Comparison of ENCODE assay signal across 8 mouse cellular contexts in genomic region chr10:58323028-58323991, GRCm38 (mm10). TPM values are rescaled to one million over a fixed set of nuclear protein-coding genes. Genes with fewer than 3 reads are reported as not detected.
DNase-seq lines count a peak whose midpoint lies in the region; ATAC-seq and TF ChIP-seq lines count a peak whose summit lies in the region.

Gene Lims1, plus strand, starts transcription at chr10:58323466.

- H3K4me1 ChIP-seq in embryonic facial prominence, embryonic 13.5 days = peaks cover 24% of the 10 kb centered on the region
- peaks cover 7% of the 10 kb centered on the region for H3K4me1 ChIP-seq in kidney, adult 2 months (ENCODE audit: control insufficient read depth, insufficient read depth, low read length)
- peaks cover 19% of the 10 kb centered on the region for H3K4me1 ChIP-seq in limb, embryonic 12.5 days (replicated peaks)
- peaks cover 27% of the 10 kb centered on the region for H3K4me1 ChIP-seq in midbrain, embryonic 15.5 days
- H3K4me1 ChIP-seq in spleen, adult 2 months (ENCODE audit: control insufficient read depth, insufficient read depth, insufficient read length) = peaks cover 3% of the 10 kb centered on the region; the same call in 1 of the 2 replicates

- peak within 1 kb of the TSS; percentile 62 for H3K4me2 ChIP-seq in embryonic facial prominence, embryonic 13.5 days
- peak within 1 kb of the TSS; percentile 60 for H3K4me2 ChIP-seq in limb, embryonic 12.5 days
- H3K4me2 ChIP-seq in midbrain, embryonic 15.5 days = peak within 1 kb of the TSS; percentile 55

- no peaks in the 10 kb centered on the region for H3K36me3 ChIP-seq in embryonic facial prominence, embryonic 13.5 days
- H3K36me3 ChIP-seq in kidney, adult 2 months (ENCODE audit: control insufficient read depth, insufficient read depth, low read length) = no peaks in the 10 kb centered on the region
- H3K36me3 ChIP-seq in limb, embryonic 12.5 days = no peaks in the 10 kb centered on the region
- no peaks in the 10 kb centered on the region for H3K36me3 ChIP-seq in midbrain, embryonic 15.5 days (replicated peaks)
- H3K36me3 ChIP-seq in spleen, adult 2 months (ENCODE audit: control insufficient read depth, insufficient read depth, low read length) = no peaks in the 10 kb centered on the region

- H3K27ac ChIP-seq in embryonic facial prominence, embryonic 13.5 days = peak within 1 kb of the TSS; percentile 89
- peak within 1 kb of the TSS; percentile 85 for H3K27ac ChIP-seq in kidney, adult 2 months (ENCODE audit: insufficient read depth, low read depth, low read length)
- peak within 1 kb of the TSS; percentile 81 for H3K27ac ChIP-seq in limb, embryonic 12.5 days
- peak within 1 kb of the TSS; percentile 79 for H3K27ac ChIP-seq in midbrain, embryonic 15.5 days
- H3K27ac ChIP-seq in spleen, adult 2 months (ENCODE audit: insufficient read depth, low read length) = peak within 1 kb of the TSS; percentile 75

- ATAC-seq in embryonic facial prominence, embryonic 13.5 days (ENCODE audit: insufficient number of reproducible peaks, insufficient read depth, low FRiP score, low TSS enrichment, low read depth) = peak; percentile 99
- peak; percentile 99 for ATAC-seq in limb, embryonic 12.5 days (ENCODE audit: insufficient number of reproducible peaks, insufficient read depth, low FRiP score, low TSS enrichment, low read depth)
- ATAC-seq in midbrain, embryonic 15.5 days (replicated peaks) = peak; percentile 99

- H3K4me3 ChIP-seq in embryonic facial prominence, embryonic 13.5 days = peak within 1 kb of the TSS; percentile 94
- peak within 1 kb of the TSS; percentile 98 for H3K4me3 ChIP-seq in kidney, adult 2 months (ENCODE audit: insufficient read depth, low read depth, low read length)
- H3K4me3 ChIP-seq in limb, embryonic 12.5 days (replicated peaks) = peak within 1 kb of the TSS; percentile 80
- H3K4me3 ChIP-seq in midbrain, embryonic 15.5 days = peak within 1 kb of the TSS; percentile 67
- peak within 1 kb of the TSS; percentile 98 for H3K4me3 ChIP-seq in spleen, adult 2 months (ENCODE audit: extremely low read depth, insufficient read depth, insufficient read length)

- H3K9me3 ChIP-seq in embryonic facial prominence, embryonic 13.5 days = no peaks in the 10 kb centered on the region
- no peaks in the 10 kb centered on the region for H3K9me3 ChIP-seq in limb, embryonic 12.5 days
- no peaks in the 10 kb centered on the region for H3K9me3 ChIP-seq in midbrain, embryonic 15.5 days

- DNase-seq in 3134 (ENCODE audit: extremely low read depth, insufficient read length, low spot score) = peak; percentile 99
- peak; percentile 99 for DNase-seq in adrenal gland, postnatal 36 days
- DNase-seq in heart, adult 18-20 months = peak; percentile 99
- DNase-seq in kidney, adult 2 months = peak; percentile 99
- peak; percentile 94 to 98 for DNase-seq in spleen, adult 2 months (ENCODE audit: low read depth in 1 of 2, low spot score in 2 of 2)

- under 1% methylated on average over 85 of the region's 86 CpGs for WGBS in embryonic facial prominence, embryonic 13.5 days
- WGBS in kidney, adult 2 months = under 1% methylated on average over 85 of the region's 86 CpGs
- WGBS in limb, embryonic 12.5 days = under 1% methylated on average over 80 of the region's 86 CpGs
- WGBS in midbrain, embryonic 15.5 days = under 1% methylated on average over 77 of the region's 86 CpGs
- under 1% methylated on average over 72 of the region's 86 CpGs for WGBS in spleen, adult 2 months

- peak within 1 kb of the TSS; percentile 93 for H3K9ac ChIP-seq in embryonic facial prominence, embryonic 13.5 days
- peak within 1 kb of the TSS; percentile 88 for H3K9ac ChIP-seq in limb, embryonic 12.5 days (replicated peaks)
- peak within 1 kb of the TSS; percentile 71 for H3K9ac ChIP-seq in midbrain, embryonic 15.5 days

- H3K27me3 ChIP-seq in embryonic facial prominence, embryonic 13.5 days = no peaks in the 10 kb centered on the region
- H3K27me3 ChIP-seq in kidney, adult 2 months (replicated peaks; ENCODE audit: control insufficient read depth, insufficient read depth, low read length) = no peaks in the 10 kb centered on the region
- no peaks in the 10 kb centered on the region for H3K27me3 ChIP-seq in limb, embryonic 12.5 days
- H3K27me3 ChIP-seq in midbrain, embryonic 15.5 days (replicated peaks) = no peaks in the 10 kb centered on the region
- H3K27me3 ChIP-seq in spleen, adult 2 months (ENCODE audit: control insufficient read depth, insufficient read depth, low read length) = no peaks in the 10 kb centered on the region

- no peak for TF ChIP-seq CTCF in kidney, adult 2 months (conservative IDR thresholded peaks at IDR 0.05; ENCODE audit: insufficient read depth, insufficient read length, low read depth, low read length)
- TF ChIP-seq CTCF in spleen, adult 2 months (IDR thresholded peaks at IDR 0.05; ENCODE audit: extremely low read depth, insufficient read depth, insufficient read length, insufficient replicate concordance) = no peak

- TF ChIP-seq POLR2A in kidney, adult 2 months (IDR thresholded peaks at IDR 0.05; ENCODE audit: low read depth, low read length) = no peak
- TF ChIP-seq POLR2A in spleen, adult 2 months (IDR thresholded peaks at IDR 0.05; ENCODE audit: low read depth, low read length) = peak; percentile 55

RNA-seq across cellular contexts. Expression of gene Lims1, which starts in this region (rescaled TPM):
- 10 to 100 TPM; 48.8 to 62.8 TPM for total RNA-seq in adrenal gland, postnatal 36 days (2021)
- polyA plus RNA-seq in embryonic facial prominence, embryonic 13.5 days (2015; fragmentation: Nextera tagmentation; extraction: Ambion mirVana) = 114 and 126 TPM in 2 replicates
- 100 to 1,000 TPM; 142 to 163 TPM for total RNA-seq in heart, adult 18-20 months (2021)
- 14.5 and 16.1 TPM in 2 replicates for polyA plus RNA-seq in kidney, adult 2 months (2012; rRNA removed)
- 107 TPM in 2 replicates for polyA plus RNA-seq in limb, embryonic 12.5 days (2016; fragmentation: Nextera tagmentation; extraction: Ambion mirVana)
- 52.6 and 54.6 TPM in 2 replicates for polyA plus RNA-seq in midbrain, embryonic 15.5 days (2015; fragmentation: Nextera tagmentation; extraction: Ambion mirVana)
- polyA plus RNA-seq in spleen, adult 2 months (2012; rRNA removed) = 11.4 and 15.7 TPM in 2 replicates

Comparison
In these comparisons a context has a peak if more than half of its experiments do, and no peak if none do; other contexts are left out.
1. Peak in every context shown above with its lines: DNase-seq, ATAC-seq, H3K4me3 ChIP-seq and H3K27ac ChIP-seq.